Mouse (Mus musculus): Measurements from ENCODE around the gene Chrng.

- no peak for TF ChIP-seq GATA1 (IDR thresholded peaks at IDR 0.05; ENCODE audit: borderline replicate concordance, low read length)
- no peak for TF ChIP-seq FLI1 (IDR thresholded peaks at IDR 0.05; ENCODE audit: low read length)
Measured at GRCm38 (mm10) chr1:87205502-87205901, 1.0 kb downstream of the Chrng start.

All from megakaryocyte, embryonic 14.5 days (primary cell).